Mouse (Mus musculus) embryonic fibroblast, embryonic 13.5 days (primary cell): ENCODE data around the gene Retn.

ENCODE experiments used
- CTCF ChIP-seq: IDR thresholded peaks from 2 replicates; pipeline ENCODE4 v1.5.1; 2011; ENCODE audit warnings: mild to moderate bottlenecking, control low read depth, low read length, moderate library complexity, borderline replicate concordance; ENCODE audit not compliant: insufficient read depth
- POLR2A ChIP-seq: IDR thresholded peaks from 2 replicates; pipeline ENCODE4 v1.6.1; 2011; ENCODE audit warnings: low read depth, mild to moderate bottlenecking, control low read depth, low read length, moderate library complexity

GRCm38 (mm10) chr8:3622119-3622518, 33.5 kb upstream of the Retn start:
- TF ChIP-seq POLR2A (no peak), CTCF (no peak)
